Mouse (Mus musculus): ENCODE measurements at regions not wholly inside any gene's neighbourhood (a gene's known extent, or its start where the extent isn't known, plus 50 kb on each side); places are given as distances from the start of the nearest gene placed in this dataset.
A peak's percentile ranks its signal among the peaks of the same experiment; 100 is the strongest.

GRCm38 (mm10) chr3:20655345-20655744 lies 288.4 kb upstream of the Agtr1b start:
- WGBS, result 19% methylated on average over 1 of the region's 1 CpGs
- H3K27me3 ChIP-seq, result no peaks in the 10 kb centered on the region
- peak; percentile 52; the same call in 1 of the 2 replicates for ATAC-seq (ENCODE audit: low FRiP score, low read depth)
- no peak overlapping the region for H3K4me2 ChIP-seq (replicated peaks)
- H3K27ac ChIP-seq (replicated peaks), result no peak overlapping the region
- no peaks in the 10 kb centered on the region for H3K4me1 ChIP-seq
- H3K9me3 ChIP-seq, result no peaks in the 10 kb centered on the region
- no peaks in the 10 kb centered on the region for H3K36me3 ChIP-seq
- no peak overlapping the region for H3K9ac ChIP-seq (replicated peaks)
- H3K4me3 ChIP-seq, result no peak overlapping the region
